Mouse (Mus musculus): ENCODE measurements at regions not wholly inside any gene's neighbourhood (a gene's known extent, or its start where the extent isn't known, plus 50 kb on each side); places are given as distances from the start of the nearest gene placed in this dataset.

DNA sequence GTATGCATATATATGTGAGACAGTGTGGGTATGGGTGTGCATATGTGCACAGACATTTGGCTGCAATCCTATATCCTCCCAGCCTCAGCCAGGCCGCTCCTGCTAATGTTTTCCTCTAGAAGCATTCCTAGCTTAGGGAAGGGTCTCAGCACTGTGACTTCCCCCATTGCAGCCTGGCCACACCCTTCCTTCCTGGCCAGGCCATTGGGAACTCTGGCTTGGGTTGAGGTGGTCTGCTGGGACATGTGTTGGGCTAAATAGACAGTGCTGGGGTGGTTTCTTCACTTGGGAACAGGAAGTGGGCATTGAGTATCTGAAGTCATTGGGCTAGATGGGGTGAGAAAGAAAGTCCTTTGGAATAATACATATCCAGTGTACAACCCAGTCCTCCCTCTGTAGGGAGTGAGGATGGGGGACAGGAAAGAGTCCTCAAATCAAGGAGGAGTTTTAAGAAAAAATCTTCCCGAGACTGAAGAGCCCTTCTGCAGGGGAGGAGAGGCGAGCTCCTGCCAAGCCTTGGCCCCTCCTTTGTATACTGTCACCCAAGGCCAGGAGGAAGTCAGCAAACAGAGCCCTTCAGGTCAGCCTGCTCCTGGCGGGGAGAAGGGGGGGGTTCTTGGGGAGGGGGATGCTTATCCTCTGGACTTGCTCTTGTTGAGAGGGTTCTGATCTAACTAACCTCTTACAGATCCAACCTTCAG, 116.0 kb upstream of the Zmiz1 start:
- Histone ChIP-seq H3K4me1 (ENCODE audit: insufficient read depth) (no peaks in the 10 kb centered on the region), H3K4me3 (ENCODE audit: low read depth, low read length) (no peak overlapping the region), H3K27ac (ENCODE audit: low read depth, low read length) (no peak overlapping the region), H3K27me3 (ENCODE audit: insufficient read depth, low read length) (no peaks in the 10 kb centered on the region), H3K4me2 (ENCODE audit: low read depth) (no peak overlapping the region), H3K9me3 (ENCODE audit: low read length) (no peaks in the 10 kb centered on the region), H3K9ac (no peak overlapping the region), H3K36me3 (ENCODE audit: insufficient read depth) (no peaks in the 10 kb centered on the region)
- ATAC-seq (no peak), DNase-seq (no peak)
- 49% methylated on average over 4 of the region's 4 CpGs for WGBS
- no peak for TF ChIP-seq CTCF (IDR thresholded peaks at IDR 0.05; ENCODE audit: low read depth)

GRCm38 (mm10) chr14:25345995-25346394, 113.0 kb upstream of the Zmiz1 start:
- no peak overlapping the region for H3K9ac ChIP-seq
- no peak for TF ChIP-seq CTCF (IDR thresholded peaks at IDR 0.05; ENCODE audit: low read depth)
- H3K27me3 ChIP-seq (ENCODE audit: insufficient read depth, low read length) = no peaks in the 10 kb centered on the region
- H3K4me1 ChIP-seq (ENCODE audit: insufficient read depth) = no peaks in the 10 kb centered on the region
- WGBS = 47% methylated on average over 2 of the region's 2 CpGs
- H3K4me2 ChIP-seq (ENCODE audit: low read depth) = no peak overlapping the region
- no peak for ATAC-seq
- H3K9me3 ChIP-seq (ENCODE audit: low read length) = no peaks in the 10 kb centered on the region
- no peak overlapping the region for H3K4me3 ChIP-seq (ENCODE audit: low read depth, low read length)
- no peak for DNase-seq
- no peaks in the 10 kb centered on the region for H3K36me3 ChIP-seq (ENCODE audit: insufficient read depth)
- H3K27ac ChIP-seq (ENCODE audit: low read depth, low read length) = no peak overlapping the region

DNA sequence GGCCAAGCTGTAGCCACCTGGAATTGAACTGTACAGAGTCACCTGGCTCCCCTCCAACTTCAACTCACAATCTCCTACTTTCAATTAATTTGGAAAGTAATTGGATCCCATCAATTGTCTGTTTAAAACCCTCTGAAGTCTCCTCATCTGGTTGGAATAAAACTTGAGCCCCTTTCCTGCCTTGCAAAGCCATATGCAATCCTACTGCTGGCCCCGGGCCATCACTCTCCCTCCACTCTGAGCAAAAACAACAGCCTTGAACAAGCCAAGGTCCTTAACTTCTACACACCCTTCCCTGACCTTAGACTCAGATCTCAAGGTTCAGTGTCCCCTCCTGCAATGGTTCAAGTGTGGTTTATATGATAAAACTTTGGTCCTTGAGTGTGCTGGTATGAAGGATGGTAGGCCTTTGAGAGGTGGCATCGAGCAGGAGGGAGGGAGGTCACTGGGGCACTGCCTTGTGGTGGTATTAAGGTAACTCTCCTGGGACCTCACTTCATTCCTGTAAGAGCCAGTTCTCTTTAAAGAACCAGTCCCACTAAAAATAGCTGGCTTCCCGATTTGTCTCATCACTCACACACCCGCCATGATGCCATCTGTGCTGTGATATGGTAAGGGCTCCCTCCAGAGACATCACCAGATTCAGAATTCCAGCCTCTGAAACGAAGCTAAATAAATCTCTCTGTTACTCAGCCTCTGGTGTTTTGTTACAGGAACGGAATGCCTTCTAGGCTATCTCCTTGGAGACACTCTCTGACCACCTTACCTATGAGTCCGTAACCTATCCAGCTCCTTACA, 112.0 kb upstream of the Zmiz1 start:
- Histone ChIP-seq H3K9me3 (ENCODE audit: low read length) (no peaks in the 10 kb centered on the region), H3K4me3 (ENCODE audit: low read depth, low read length) (no peak overlapping the region), H3K36me3 (ENCODE audit: insufficient read depth) (no peaks in the 10 kb centered on the region), H3K4me1 (ENCODE audit: insufficient read depth) (no peaks in the 10 kb centered on the region), H3K4me2 (ENCODE audit: low read depth) (no peak overlapping the region), H3K9ac (no peak overlapping the region), H3K27ac (ENCODE audit: low read depth, low read length) (no peak overlapping the region), H3K27me3 (ENCODE audit: insufficient read depth, low read length) (no peaks in the 10 kb centered on the region)
- ATAC-seq = peak; percentile 44; the same call in 1 of the 2 replicates
- 61% methylated on average over 7 of the region's 7 CpGs for WGBS
- no peak for TF ChIP-seq CTCF (IDR thresholded peaks at IDR 0.05; ENCODE audit: low read depth)
- peak; percentile 49 for DNase-seq

DNA sequence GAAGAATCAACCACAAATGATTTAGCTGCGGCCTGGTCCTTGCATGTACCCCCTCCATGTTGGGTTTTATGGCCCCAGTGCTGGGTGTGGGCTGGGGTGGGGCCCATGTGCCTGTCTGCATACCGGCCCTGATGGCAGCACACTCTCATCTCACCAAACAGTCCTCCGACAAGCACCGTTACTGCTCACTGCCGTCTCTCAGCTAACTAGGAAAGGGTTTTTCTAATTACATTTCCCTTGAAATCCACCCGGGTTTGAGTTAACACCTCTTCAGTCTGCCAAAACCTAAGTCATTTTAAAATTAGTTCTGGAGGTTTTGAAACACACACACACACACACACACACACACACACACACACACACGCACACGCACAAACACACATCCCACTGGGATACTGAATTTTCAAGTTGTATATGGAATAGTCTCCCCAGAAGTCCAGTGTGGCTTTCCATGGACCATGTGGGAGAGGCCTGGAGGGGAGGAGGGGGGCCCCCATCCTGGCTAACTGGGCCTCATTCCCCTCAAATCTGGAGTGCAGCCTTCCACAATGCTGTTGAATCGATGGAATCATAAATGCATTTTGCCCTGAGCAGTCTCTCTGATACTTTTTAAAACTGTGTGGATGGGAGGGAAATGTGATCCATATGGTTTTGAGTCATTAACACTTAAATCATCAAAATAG, 108.6 kb upstream of the Zmiz1 start:
- peak overlapping the region; percentile 35; the same call in 1 of the 2 replicates for H3K27ac ChIP-seq (ENCODE audit: low read depth, low read length)
- DNase-seq = peak; percentile 48

GRCm38 (mm10) chr14:25353804-25354203, 105.2 kb upstream of the Zmiz1 start:
- Histone ChIP-seq H3K4me2 (ENCODE audit: low read depth) (no peak overlapping the region), H3K27me3 (ENCODE audit: insufficient read depth, low read length) (no peaks in the 10 kb centered on the region), H3K4me3 (ENCODE audit: low read depth, low read length) (no peak overlapping the region), H3K9ac (no peak overlapping the region), H3K4me1 (ENCODE audit: insufficient read depth) (no peaks in the 10 kb centered on the region), H3K27ac (ENCODE audit: low read depth, low read length) (no peak overlapping the region), H3K36me3 (ENCODE audit: insufficient read depth) (no peaks in the 10 kb centered on the region), H3K9me3 (ENCODE audit: low read length) (no peaks in the 10 kb centered on the region)
- no peak for TF ChIP-seq CTCF (IDR thresholded peaks at IDR 0.05; ENCODE audit: low read depth)
- no peak; the same call in 1 of the 2 replicates for ATAC-seq
- 67% methylated on average over 8 of the region's 8 CpGs for WGBS
- DNase-seq = no peak

More for the DNA sequence above, 108.6 kb upstream of the Zmiz1 start:
- H3K36me3 ChIP-seq (ENCODE audit: insufficient read depth) = no peaks in the 10 kb centered on the region
- TF ChIP-seq CTCF (IDR thresholded peaks at IDR 0.05; ENCODE audit: low read depth) = no peak
- no peaks in the 10 kb centered on the region for H3K27me3 ChIP-seq (ENCODE audit: insufficient read depth, low read length)
- H3K4me1 ChIP-seq (ENCODE audit: insufficient read depth) = no peaks in the 10 kb centered on the region
- ATAC-seq = peak; percentile 57
- no peaks in the 10 kb centered on the region for H3K9me3 ChIP-seq (ENCODE audit: low read length)
- H3K4me2 ChIP-seq (ENCODE audit: low read depth) = no peak overlapping the region
- H3K9ac ChIP-seq = no peak overlapping the region
- WGBS = 55% methylated on average over 9 of the region's 9 CpGs
- no peak overlapping the region for H3K4me3 ChIP-seq (ENCODE audit: low read depth, low read length)

GRCm38 (mm10) chr14:25354288-25354850, 104.6 kb upstream of the Zmiz1 start:
- no peak for TF ChIP-seq CTCF (IDR thresholded peaks at IDR 0.05; ENCODE audit: low read depth)
- Histone ChIP-seq H3K9ac (no peak overlapping the region), H3K4me2 (ENCODE audit: low read depth) (no peak overlapping the region), H3K36me3 (ENCODE audit: insufficient read depth) (no peaks in the 10 kb centered on the region), H3K27me3 (ENCODE audit: insufficient read depth, low read length) (no peaks in the 10 kb centered on the region), H3K9me3 (ENCODE audit: low read length) (no peaks in the 10 kb centered on the region), H3K4me1 (ENCODE audit: insufficient read depth) (no peaks in the 10 kb centered on the region), H3K27ac (ENCODE audit: low read depth, low read length) (no peak overlapping the region), H3K4me3 (ENCODE audit: low read depth, low read length) (no peak overlapping the region)
- DNase-seq = no peak
- ATAC-seq = no peak
- 58% methylated on average over 7 of the region's 7 CpGs for WGBS

All from forebrain, postnatal 0 days (tissue).